Mouse (Mus musculus) MEL (cell line): ENCODE data around the gene Sgsm2. TPM values are rescaled to one million over a fixed set of nuclear protein-coding genes. Genes with fewer than 3 reads are reported as not detected.

Experiments
- DNase-seq: peaks from one replicate; pipeline ENCODE4 v3.0.0; 2011; ENCODE audit warnings: low read depth, low spot score
- H3K27ac ChIP-seq: 2 replicates; pipeline ENCODE4 v1.5.1; 2012; ENCODE audit warnings: low read depth, mild to moderate bottlenecking, control low read depth, low read length, moderate library complexity; ENCODE audit not compliant: control insufficient read depth
- H3K27me3 ChIP-seq, 2 experiments: fragments of 150-350 bp in 1 of 2; sonication (generic) in 1 of 2; 2 replicates each; pipeline ENCODE4 v1.6.1; 2012; ENCODE audit warnings: low read length in 2 of 2, mild to moderate bottlenecking in 2 of 2, improper control_type of control experiment in 1 of 2, moderate library complexity in 1 of 2; ENCODE audit not compliant: insufficient read depth in 2 of 2, control insufficient read depth in 1 of 2
- H3K36me3 ChIP-seq, 2 experiments: 2 replicates each; pipeline ENCODE4 v1.6.1; 2012 to 2014; ENCODE audit warnings: low read length in 2 of 2, improper control_type of control experiment in 1 of 2, inconsistent platforms in 1 of 2, mild to moderate bottlenecking in 1 of 2; ENCODE audit not compliant: insufficient read depth in 2 of 2, control insufficient read depth in 1 of 2
- H3K4me1 ChIP-seq, 2 experiments: fragments of 150-350 bp in 1 of 2; sonication (generic) in 1 of 2; 2 replicates each; pipeline ENCODE4 v1.6.1; 2012; ENCODE audit warnings: low read length in 2 of 2, improper control_type of control experiment in 1 of 2, mild to moderate bottlenecking in 1 of 2; ENCODE audit not compliant: insufficient read depth in 2 of 2, control insufficient read depth in 1 of 2
- H3K4me3 ChIP-seq, 2 experiments: fragments of 150-350 bp in 1 of 2; sonication (generic) in 1 of 2; 2 replicates each; pipeline ENCODE4 v1.5.1; 2012; ENCODE audit warnings: low read depth in 2 of 2, low read length in 2 of 2, mild to moderate bottlenecking in 2 of 2, moderate library complexity in 2 of 2, control low read depth in 1 of 2, improper control_type of control experiment in 1 of 2; ENCODE audit not compliant: control insufficient read depth in 1 of 2, insufficient read depth in 1 of 2
- H3K79me2 ChIP-seq: 2 replicates; pipeline ENCODE4 v1.6.1; 2012; ENCODE audit warnings: mild to moderate bottlenecking, low read length, moderate library complexity; ENCODE audit not compliant: control insufficient read depth, poor library complexity, insufficient read depth
- H3K9ac ChIP-seq: 2 replicates; pipeline ENCODE4 v1.6.1; 2012; ENCODE audit warnings: low read depth, mild to moderate bottlenecking, control low read depth, low read length, moderate library complexity; ENCODE audit not compliant: control insufficient read depth, poor library complexity, severe bottlenecking
- H3K9me3 ChIP-seq: fragments of 150-350 bp; sonication (generic); replicated peaks from 2 replicates; pipeline ENCODE4 v1.6.1; 2012; ENCODE audit warnings: mild to moderate bottlenecking, low read length, improper control_type of control experiment, moderate library complexity; ENCODE audit not compliant: insufficient read depth
- CHD2 ChIP-seq: IDR thresholded peaks from 2 replicates; pipeline ENCODE4 v1.6.1; 2011; ENCODE audit warnings: low read length, improper control_type of control experiment
- CTCF ChIP-seq, 3 experiments: IDR thresholded peaks in 2 of 3; conservative IDR thresholded peaks in 1 of 3; 2 replicates each; pipeline ENCODE4 v1.5.1; 2011 to 2012; ENCODE audit warnings: low read length in 3 of 3, low read depth in 2 of 3, mild to moderate bottlenecking in 2 of 3, improper control_type of control experiment in 1 of 3, inconsistent platforms in 1 of 3, mixed read lengths in 1 of 3, moderate library complexity in 1 of 3; ENCODE audit not compliant: control insufficient read depth in 1 of 3, insufficient read depth in 1 of 3, poor library complexity in 1 of 3, severe bottlenecking in 1 of 3
- E2F4 ChIP-seq: IDR thresholded peaks from 2 replicates; pipeline ENCODE4 v1.6.1; 2011; ENCODE audit warnings: low read depth, low read length, improper control_type of control experiment, borderline replicate concordance
- ELF1 ChIP-seq: IDR thresholded peaks from 2 replicates; pipeline ENCODE4 v1.6.1; 2014; ENCODE audit warnings: low read depth, mild to moderate bottlenecking, inconsistent platforms, low read length, improper control_type of control experiment, moderate library complexity
- GABPA ChIP-seq: IDR thresholded peaks from 2 replicates; pipeline ENCODE4 v1.6.1; 2012; ENCODE audit warnings: low read depth, mild to moderate bottlenecking, inconsistent platforms, low read length, improper control_type of control experiment, moderate library complexity
- GATA1 ChIP-seq: IDR thresholded peaks from 2 replicates; pipeline ENCODE4 v1.6.1; 2011; ENCODE audit warnings: low read depth, low read length, improper control_type of control experiment
- JUND ChIP-seq: IDR thresholded peaks from 2 replicates; pipeline ENCODE4 v1.6.1; 2011; ENCODE audit warnings: low read depth, mild to moderate bottlenecking, improper control_type of control experiment, low read length
- KAT2A ChIP-seq: conservative IDR thresholded peaks from 2 replicates; pipeline ENCODE4 v1.6.1; 2012; ENCODE audit warnings: low read depth, low read length, improper control_type of control experiment, inconsistent platforms
- MAX ChIP-seq: IDR thresholded peaks from 2 replicates; pipeline ENCODE4 v1.6.1; 2011; ENCODE audit warnings: low read length, improper control_type of control experiment
- MAZ ChIP-seq: IDR thresholded peaks from 2 replicates; pipeline ENCODE4 v1.6.1; 2012; ENCODE audit warnings: low read depth, mild to moderate bottlenecking, inconsistent platforms, low read length, improper control_type of control experiment
- MEF2A ChIP-seq: IDR thresholded peaks from 2 replicates; pipeline ENCODE4 v1.6.1; 2014; ENCODE audit warnings: low read depth, mild to moderate bottlenecking, inconsistent platforms, low read length, improper control_type of control experiment; ENCODE audit not compliant: poor library complexity, insufficient replicate concordance, severe bottlenecking; ENCODE audit errors: extremely low read depth
- MXI1 ChIP-seq: IDR thresholded peaks from 2 replicates; pipeline ENCODE4 v1.6.1; 2011; ENCODE audit warnings: mild to moderate bottlenecking, low read depth, low read length, improper control_type of control experiment
- MYB ChIP-seq: IDR thresholded peaks from 2 replicates; pipeline ENCODE4 v1.6.1; 2011; ENCODE audit warnings: mild to moderate bottlenecking, low read depth, low read length, improper control_type of control experiment
- NELFE ChIP-seq: IDR thresholded peaks from 2 replicates; pipeline ENCODE4 v1.6.1; 2011; ENCODE audit warnings: low read depth, low read length, improper control_type of control experiment
- NRF1 ChIP-seq: IDR thresholded peaks from 2 replicates; pipeline ENCODE4 v1.6.1; 2014; ENCODE audit warnings: low read depth, mild to moderate bottlenecking, inconsistent platforms, low read length, improper control_type of control experiment, moderate library complexity; ENCODE audit not compliant: poor library complexity, insufficient read depth, severe bottlenecking
- POLR2A ChIP-seq, 2 experiments: IDR thresholded peaks; 2 replicates each; pipeline ENCODE4 v1.6.1; 2011 to 2012; ENCODE audit warnings: low read length in 2 of 2, mild to moderate bottlenecking in 2 of 2, control low read depth in 1 of 2, improper control_type of control experiment in 1 of 2, low read depth in 1 of 2, moderate library complexity in 1 of 2; ENCODE audit not compliant: control insufficient read depth in 1 of 2, insufficient read depth in 1 of 2, poor library complexity in 1 of 2
- POLR2AphosphoS2 ChIP-seq: IDR thresholded peaks from 2 replicates; pipeline ENCODE4 v1.6.1; 2011; ENCODE audit warnings: low read length, improper control_type of control experiment
- POLR2AphosphoS5 ChIP-seq: IDR thresholded peaks from 2 replicates; pipeline ENCODE4 v1.6.1; 2012; ENCODE audit warnings: low read depth, borderline replicate concordance, mild to moderate bottlenecking, inconsistent platforms, low read length, moderate library complexity, mixed read lengths
- RAD21 ChIP-seq: IDR thresholded peaks from 2 replicates; pipeline ENCODE4 v1.6.1; 2011; ENCODE audit warnings: mild to moderate bottlenecking, low read depth, low read length, improper control_type of control experiment
- RCOR1 ChIP-seq: IDR thresholded peaks from 2 replicates; pipeline ENCODE4 v1.6.1; 2012; ENCODE audit warnings: low read depth, mild to moderate bottlenecking, inconsistent platforms, low read length, improper control_type of control experiment
- SIN3A ChIP-seq: IDR thresholded peaks from 2 replicates; pipeline ENCODE4 v1.6.1; 2012; ENCODE audit warnings: low read length, improper control_type of control experiment, inconsistent platforms
- SMC3 ChIP-seq: IDR thresholded peaks from 2 replicates; pipeline ENCODE4 v1.6.1; 2011; ENCODE audit warnings: low read depth, low read length, improper control_type of control experiment
- TAL1 ChIP-seq: IDR thresholded peaks from 2 replicates; pipeline ENCODE4 v1.6.1; 2012; ENCODE audit warnings: mild to moderate bottlenecking, inconsistent platforms, low read length, moderate library complexity, mixed read lengths
- TBP ChIP-seq: IDR thresholded peaks from 2 replicates; pipeline ENCODE4 v1.8.0; 2011; ENCODE audit warnings: low read depth, low read length, improper control_type of control experiment
- TCF12 ChIP-seq: IDR thresholded peaks from 2 replicates; pipeline ENCODE4 v1.6.1; 2014; ENCODE audit warnings: low read depth, mild to moderate bottlenecking, inconsistent platforms, low read length, improper control_type of control experiment, moderate library complexity
- UBTF ChIP-seq: IDR thresholded peaks from 2 replicates; pipeline ENCODE4 v1.6.1; 2012; ENCODE audit warnings: low read depth, mild to moderate bottlenecking, inconsistent platforms, low read length, improper control_type of control experiment, moderate library complexity, borderline replicate concordance; ENCODE audit not compliant: insufficient read depth
- USF1 ChIP-seq: IDR thresholded peaks from 2 replicates; pipeline ENCODE4 v1.6.1; 2014; ENCODE audit warnings: low read depth, mild to moderate bottlenecking, inconsistent platforms, low read length, improper control_type of control experiment, moderate library complexity
- USF2 ChIP-seq, 2 experiments: IDR thresholded peaks; 2 replicates each; pipeline ENCODE4 v1.6.1; 2011 to 2012; ENCODE audit warnings: improper control_type of control experiment in 2 of 2, low read length in 2 of 2, borderline replicate concordance in 1 of 2, inconsistent platforms in 1 of 2, low read depth in 1 of 2, mild to moderate bottlenecking in 1 of 2; ENCODE audit not compliant: insufficient read depth in 1 of 2
- ZC3H11A ChIP-seq: IDR thresholded peaks from 2 replicates; pipeline ENCODE4 v1.6.1; 2012; ENCODE audit warnings: low read depth, mild to moderate bottlenecking, inconsistent platforms, low read length, improper control_type of control experiment
- ZKSCAN1 ChIP-seq: IDR thresholded peaks from 2 replicates; pipeline ENCODE4 v1.6.1; 2012; ENCODE audit warnings: low read depth, mild to moderate bottlenecking, inconsistent platforms, low read length, improper control_type of control experiment, moderate library complexity
- ZMIZ1 ChIP-seq: IDR thresholded peaks from 2 replicates; pipeline ENCODE4 v1.6.1; 2012; ENCODE audit warnings: low read depth, mild to moderate bottlenecking, inconsistent platforms, low read length, improper control_type of control experiment, moderate library complexity
- ZNF384 ChIP-seq: IDR thresholded peaks from 2 replicates; pipeline ENCODE4 v1.6.1; 2012; ENCODE audit warnings: low read depth, mild to moderate bottlenecking, inconsistent platforms, low read length, improper control_type of control experiment
- polyA plus RNA-seq, 2 experiments: library from polyadenylated mRNA; stranded (reverse) in 1 of 2; unstranded in 1 of 2; fragments of >175 nt in 1 of 2; fragments of >200 nt in 1 of 2; gene quantifications; 2 replicates each; pipeline versions ENCODE4 v1.2.1 to v1.2.4; 2012; ENCODE audit warnings: low replicate concordance in 2 of 2, low read depth in 1 of 2; ENCODE audit not compliant: insufficient read length in 2 of 2, insufficient read depth in 1 of 2, missing spikeins in 1 of 2
- total RNA-seq: library from RNA; depleted of rRNA; stranded (reverse); fragments of 300-350 nt; gene quantifications from 2 replicates; pipeline ENCODE4 v1.2.3, GENCODE M21; 2012

Gene Sgsm2
- total and polyA plus RNA-seq, 3 experiments, result 7.2 to 15.1 TPM; not detected in 1

- no peak for TF ChIP-seq MEF2A
Observed at GRCm38 (mm10) chr11:74832503-74833143, 64.2 kb downstream of the Sgsm2 start (continued).

GRCm38 (mm10) chr11:74831606-74832451 lies 65.0 kb downstream of the Sgsm2 start:
- peaks cover 0 to 32% of the 10 kb centered on the region in 2 experiments; a peak in 2 of 4 replicates for H3K36me3 ChIP-seq
- peaks cover 0 to 29% of the 10 kb centered on the region in 2 experiments; a peak in 3 of 4 replicates for H3K4me1 ChIP-seq
- peak; percentile 75 for TF ChIP-seq MAZ
- TF ChIP-seq ZC3H11A, result no peak
- peak; percentile 39; the same call in 1 of the 2 replicates for TF ChIP-seq NRF1
- TF ChIP-seq TBP, result peak; percentile 85
- no peak for TF ChIP-seq ZKSCAN1
- peak; percentile 83 for TF ChIP-seq NELFE
- TF ChIP-seq USF2 (IDR thresholded peaks at IDR 0.05; ENCODE audit: borderline replicate concordance in 1 of 2, insufficient read depth in 1 of 2, low read depth in 1 of 2, low read length in 2 of 2), result no peak
- no peak for TF ChIP-seq RAD21
- no peak for TF ChIP-seq MEF2A
- no peak for TF ChIP-seq KAT2A
- peak; percentile 95 for TF ChIP-seq SIN3A
- peak; percentile 30; the same call in 1 of the 2 replicates for TF ChIP-seq TCF12
- TF ChIP-seq MYB, result no peak
- peak; percentile 96 for TF ChIP-seq MXI1
- no peak for TF ChIP-seq UBTF
- TF ChIP-seq E2F4, result no peak
- TF ChIP-seq TAL1, result no peak
- no peak for TF ChIP-seq CTCF (IDR thresholded peaks at IDR 0.05 in 2 of 3, conservative IDR thresholded peaks at IDR 0.05 in 1 of 3; ENCODE audit: control insufficient read depth in 1 of 3, insufficient read depth in 1 of 3, low read depth in 2 of 3, low read length in 3 of 3, poor library complexity in 1 of 3, severe bottlenecking in 1 of 3)
- TF ChIP-seq POLR2AphosphoS2, result peak; percentile 80; the same call in 1 of the 2 replicates
- TF ChIP-seq JUND, result no peak
- peak; percentile 61 for TF ChIP-seq CHD2
- TF ChIP-seq ZNF384, result no peak
- peak; percentile 91 to 92 for TF ChIP-seq POLR2A (IDR thresholded peaks at IDR 0.05; ENCODE audit: control insufficient read depth in 1 of 2, insufficient read depth in 1 of 2, low read depth in 1 of 2, low read length in 2 of 2, poor library complexity in 1 of 2)
- TF ChIP-seq USF1, result peak; percentile 92
- TF ChIP-seq ZMIZ1, result peak; percentile 98
- TF ChIP-seq GATA1, result no peak
- peak; percentile 97 for TF ChIP-seq MAX
- TF ChIP-seq POLR2AphosphoS5, result peak; percentile 94; the same call in 1 of the 2 replicates
- TF ChIP-seq RCOR1, result no peak
- TF ChIP-seq SMC3, result no peak; the same call in 1 of the 2 replicates
- TF ChIP-seq ELF1, result 0 out of 2 replicates have a peak, but pooled peaks have one; percentile 10
- TF ChIP-seq GABPA, result no peak

More at GRCm38 (mm10) chr11:74831606-74832451, 65.0 kb downstream of the Sgsm2 start:
- peak overlapping the region; percentile 94 for H3K27ac ChIP-seq
- DNase-seq, result peak; percentile 100
- no peaks in the 10 kb centered on the region for H3K9me3 ChIP-seq
- no peaks in the 10 kb centered on the region for H3K27me3 ChIP-seq
- peak overlapping the region; percentile 78 for H3K9ac ChIP-seq
- peaks cover 39% of the 10 kb centered on the region for H3K79me2 ChIP-seq
- peak overlapping the region; percentile 72 to 74 for H3K4me3 ChIP-seq
